Mouse (Mus musculus) thymus, adult 2 months (tissue): ENCODE results near the gene Cyp2b10.

Experiments used
- CTCF ChIP-seq: fragments of 200-500 bp; IDR thresholded peaks from 2 replicates; pipeline ENCODE4 v1.5.1; 2012; ENCODE audit warnings: mild to moderate bottlenecking, control low read depth, low read length, moderate library complexity, borderline replicate concordance; ENCODE audit not compliant: control insufficient read depth, poor library complexity, insufficient read depth; ENCODE audit errors: extremely low read depth
- POLR2A ChIP-seq: fragments of 200-500 bp; IDR thresholded peaks from 2 replicates; pipeline ENCODE4 v1.6.1; 2012; ENCODE audit warnings: mild to moderate bottlenecking, low read length, control low read depth, moderate library complexity; ENCODE audit not compliant: control insufficient read depth, poor library complexity, insufficient read depth; ENCODE audit errors: extremely low read depth

GRCm38 (mm10) chr7:25898064-25898463, 644 bp downstream of the Cyp2b10 start:
- no peak for TF ChIP-seq POLR2A
- TF ChIP-seq CTCF: no peak
